Mouse (Mus musculus) cortical plate, adult 2 months (tissue): ENCODE results near the gene Pmepa1.

ENCODE experiments used
- CTCF ChIP-seq: fragments of 200-500 bp; IDR thresholded peaks from 2 replicates; pipeline ENCODE4 v1.5.1; 2011; ENCODE audit warnings: mild to moderate bottlenecking, control low read depth, low read length; ENCODE audit not compliant: insufficient read depth; ENCODE audit errors: extremely low read depth
- POLR2A ChIP-seq: fragments of 200-500 bp; IDR thresholded peaks from 2 replicates; pipeline ENCODE4 v1.6.1; 2011; ENCODE audit warnings: mild to moderate bottlenecking, low read length, control low read depth; ENCODE audit not compliant: insufficient read depth; ENCODE audit errors: extremely low read depth

DNA sequence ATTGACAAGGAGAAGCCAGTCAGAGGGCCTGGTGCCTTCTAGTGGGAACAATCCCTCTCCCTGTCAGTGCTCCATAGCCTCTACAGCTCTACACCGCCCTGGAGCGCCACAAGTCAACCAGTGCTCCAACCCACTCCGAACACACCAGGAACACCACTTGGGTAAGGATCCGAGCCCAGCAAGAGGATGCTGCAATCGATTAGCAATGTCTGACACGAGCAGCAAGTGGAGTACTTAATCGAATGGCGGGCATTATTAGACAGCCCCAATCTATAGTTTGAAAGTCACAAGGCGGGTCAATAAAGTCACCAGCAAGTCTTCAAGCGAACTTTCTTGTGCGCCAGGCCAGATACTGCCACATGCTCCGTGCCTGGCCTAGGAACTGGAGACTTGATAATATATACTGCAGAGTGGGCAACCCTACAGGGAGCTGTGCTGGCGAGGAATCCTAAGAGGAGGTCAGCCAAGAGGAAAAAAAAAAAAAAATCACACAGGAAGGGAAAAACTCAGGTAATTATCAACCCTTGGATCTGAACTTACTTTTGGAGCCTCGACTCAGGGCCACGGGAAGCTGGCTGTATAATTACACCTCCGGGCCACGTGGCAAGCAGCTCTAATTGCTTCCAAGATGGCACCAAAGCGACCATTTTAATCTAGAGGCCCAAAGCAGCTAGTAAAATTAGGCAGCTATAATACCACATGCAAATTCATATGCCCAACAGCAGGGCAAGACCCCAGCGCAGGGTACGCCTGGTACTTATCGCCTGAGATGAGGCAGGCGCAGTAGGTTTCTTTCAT lies 10.7 kb downstream of the Pmepa1 start:
- TF ChIP-seq CTCF, result no peak
- no peak for TF ChIP-seq POLR2A
